Mouse (Mus musculus) cerebellum, adult 2 months (tissue): ENCODE data around the gene Hnf4a. TPM values are rescaled to one million over a fixed set of nuclear protein-coding genes. Genes with fewer than 3 reads are reported as not detected.

Source experiments
- DNase-seq, 2 experiments: peaks; one replicate each; pipeline ENCODE4 v3.0.0; 2021
- H3K27ac ChIP-seq: fragments of 200-500 bp; 2 replicates; pipeline ENCODE4 v1.5.1; 2012; ENCODE audit warnings: low read length, control low read depth, inconsistent platforms; ENCODE audit not compliant: insufficient read depth
- H3K27me3 ChIP-seq: fragments of 200-500 bp; 2 replicates; pipeline ENCODE4 v1.6.1; 2012; ENCODE audit warnings: inconsistent platforms, mild to moderate bottlenecking, low read length, moderate library complexity; ENCODE audit not compliant: control insufficient read depth, insufficient read depth
- H3K4me1 ChIP-seq: fragments of 200-500 bp; 2 replicates; pipeline ENCODE4 v1.6.1; 2011; ENCODE audit warnings: low read length; ENCODE audit not compliant: control insufficient read depth, insufficient read depth
- H3K4me3 ChIP-seq: fragments of 200-500 bp; replicated peaks from 2 replicates; pipeline ENCODE3; 2011; ENCODE audit warnings: mild to moderate bottlenecking, low read depth, low read length, control low read depth; ENCODE audit not compliant: insufficient read depth
- CTCF ChIP-seq: fragments of 200-500 bp; IDR thresholded peaks from 2 replicates; pipeline ENCODE4 v1.5.1; 2011; ENCODE audit warnings: low read depth, mild to moderate bottlenecking, control low read depth, low read length, moderate library complexity, borderline replicate concordance; ENCODE audit not compliant: insufficient read depth
- POLR2A ChIP-seq: fragments of 200-500 bp; IDR thresholded peaks from 2 replicates; pipeline ENCODE4 v1.6.1; 2011; ENCODE audit warnings: low read length, control low read depth, borderline replicate concordance; ENCODE audit not compliant: insufficient read depth
- WGBS: fragments of 180-500 bp; shearing (Covaris S2); methylation state at CpG from one replicate; pipeline ENCODE4 v1.1.7; 2018; 5-methylcytosine and 5-hydroxymethylcytosine counted together
- polyA plus RNA-seq: library from polyadenylated mRNA; depleted of rRNA; stranded (reverse); fragments of >200 nt; gene quantifications from 2 replicates; pipeline ENCODE4 v1.2.3, GENCODE M21; 2012

Gene Hnf4a
- polyA plus RNA-seq, 1 experiment = 0.03 TPM

DNA sequence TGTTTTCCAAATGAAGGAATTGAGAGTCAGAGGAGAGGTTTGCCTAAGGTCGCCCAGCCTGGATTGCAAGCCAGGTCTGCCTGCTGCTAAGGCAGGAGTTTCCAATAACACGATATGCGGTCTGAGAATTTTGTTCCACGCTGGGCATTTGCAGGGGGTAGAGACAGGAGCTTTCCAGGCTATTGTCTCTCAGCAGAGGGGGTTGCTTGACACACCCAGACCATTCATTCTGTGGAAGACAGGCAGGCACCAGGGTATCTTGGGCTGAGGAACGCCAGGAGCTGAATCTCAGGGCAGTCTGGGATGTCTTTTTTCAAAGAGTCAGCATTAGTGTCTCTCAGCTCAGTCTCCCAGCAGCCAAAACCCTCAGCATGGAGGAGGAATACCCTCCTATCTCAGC is 13.6 kb upstream of the Hnf4a start:
- TF ChIP-seq POLR2A (no peak), CTCF (no peak)
- WGBS = 45% methylated on average over 5 of the region's 5 CpGs
- no peak overlapping the region for H3K4me3 ChIP-seq
- no peak overlapping the region for H3K27ac ChIP-seq
- DNase-seq = no peak
- no peaks in the 10 kb centered on the region for H3K27me3 ChIP-seq
- H3K4me1 ChIP-seq = no peaks in the 10 kb centered on the region; the same call in 1 of the 2 replicates

DNA sequence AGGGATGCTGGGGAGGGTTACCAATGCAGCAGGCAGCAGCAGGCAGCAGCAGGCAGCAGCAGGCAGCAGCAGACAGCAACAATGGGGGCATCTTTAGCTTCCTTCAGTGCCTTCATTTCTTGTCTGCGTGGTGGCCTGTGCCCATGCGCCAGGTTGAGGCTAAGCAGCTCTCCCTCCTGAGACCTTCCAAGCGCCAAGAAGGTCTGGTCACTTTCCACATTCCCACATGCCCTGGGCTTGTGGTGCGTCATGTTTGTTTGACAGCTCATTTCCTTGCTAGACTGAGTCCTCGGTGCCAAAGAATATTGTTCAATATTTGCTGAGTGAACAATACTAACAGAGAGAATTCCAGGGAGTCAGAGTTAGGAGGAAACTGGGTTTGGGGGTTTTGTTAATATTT is 12.6 kb upstream of the Hnf4a start:
- WGBS = 21% methylated on average over 5 of the region's 5 CpGs
- TF ChIP-seq CTCF (no peak), POLR2A (no peak)
- Histone ChIP-seq H3K4me3 (no peak overlapping the region), H3K27ac (no peak overlapping the region), H3K27me3 (no peaks in the 10 kb centered on the region), H3K4me1 (no peaks in the 10 kb centered on the region; the same call in 1 of the 2 replicates)
- DNase-seq = no peak

DNA sequence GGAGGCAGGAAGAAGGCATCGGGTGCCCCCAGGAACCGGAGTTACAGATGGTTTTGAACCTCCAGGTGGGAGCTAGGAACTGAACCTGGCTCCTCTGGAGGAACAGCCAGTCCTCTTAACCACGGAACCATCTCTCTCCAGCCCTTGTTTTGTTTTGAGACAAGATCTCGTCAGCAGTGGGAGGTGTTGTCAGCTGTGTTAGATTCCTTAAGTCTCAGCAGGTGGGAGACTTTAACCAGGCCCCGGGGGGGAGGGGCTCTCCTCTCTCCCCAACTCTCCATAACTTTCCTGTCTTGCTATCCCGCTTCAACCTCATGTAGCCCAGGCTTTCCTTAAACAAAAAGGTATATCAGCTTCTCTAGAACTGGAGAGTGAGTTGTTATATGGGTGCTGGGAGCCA is 12.2 kb upstream of the Hnf4a start:
- DNase-seq = no peak
- Histone ChIP-seq H3K4me1 (no peaks in the 10 kb centered on the region; the same call in 1 of the 2 replicates), H3K27ac (no peak overlapping the region), H3K4me3 (no peak overlapping the region), H3K27me3 (no peaks in the 10 kb centered on the region)
- no peak for TF ChIP-seq POLR2A
- TF ChIP-seq CTCF = no peak
- WGBS = 40% methylated on average over 6 of the region's 6 CpGs

DNA sequence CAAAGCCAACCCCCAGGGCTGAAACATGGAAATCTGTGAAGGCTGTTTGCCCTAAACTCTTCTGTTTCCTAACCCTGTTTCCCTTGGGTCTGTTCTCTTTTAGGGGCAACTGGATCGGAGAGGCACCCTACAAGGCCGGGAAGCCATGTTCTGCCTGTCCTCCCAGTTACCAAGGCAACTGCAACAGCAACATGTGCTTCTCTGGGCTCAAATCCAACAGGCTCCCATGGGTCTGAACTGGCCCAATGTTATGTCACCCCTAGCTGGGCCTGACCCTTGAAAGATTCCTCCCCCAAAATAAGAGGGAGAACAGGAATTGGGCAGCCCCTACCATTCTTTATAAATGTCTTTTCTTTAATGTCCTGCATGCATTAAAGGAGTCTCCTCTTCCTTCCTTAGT is 4.4 kb upstream of the Hnf4a start:
- Histone ChIP-seq H3K27me3 (no peaks in the 10 kb centered on the region), H3K27ac (no peak overlapping the region), H3K4me1 (no peaks in the 10 kb centered on the region), H3K4me3 (no peak overlapping the region)
- no peak for DNase-seq
- TF ChIP-seq POLR2A (no peak), CTCF (no peak)
- WGBS = 17% methylated on average over 2 of the region's 2 CpGs

DNA sequence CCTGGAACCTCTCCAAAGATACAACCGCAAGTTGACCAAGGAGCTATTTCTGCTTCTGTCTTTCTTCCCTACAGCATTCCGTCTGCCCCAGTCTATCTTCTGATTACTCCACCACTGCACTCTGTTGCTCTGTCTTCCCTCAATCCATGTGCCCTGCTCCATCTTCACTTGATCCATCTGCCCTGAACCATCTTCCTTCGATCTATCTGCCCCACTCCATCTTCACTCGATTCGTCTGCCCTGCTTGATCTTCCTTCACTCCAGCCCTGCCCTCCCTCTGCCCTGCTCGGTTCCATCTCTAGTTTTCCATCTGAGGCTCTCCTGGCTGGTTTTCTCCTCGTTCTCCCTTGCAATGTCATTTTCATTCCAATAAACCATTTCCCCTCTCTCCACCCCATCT is 3.4 kb upstream of the Hnf4a start:
- H3K27ac ChIP-seq = no peak overlapping the region
- DNase-seq = no peak
- no peaks in the 10 kb centered on the region for H3K4me1 ChIP-seq
- H3K4me3 ChIP-seq = no peak overlapping the region
- no peaks in the 10 kb centered on the region for H3K27me3 ChIP-seq
- TF ChIP-seq CTCF (no peak), POLR2A (no peak)
- WGBS = 72% methylated on average over 7 of the region's 7 CpGs

DNA sequence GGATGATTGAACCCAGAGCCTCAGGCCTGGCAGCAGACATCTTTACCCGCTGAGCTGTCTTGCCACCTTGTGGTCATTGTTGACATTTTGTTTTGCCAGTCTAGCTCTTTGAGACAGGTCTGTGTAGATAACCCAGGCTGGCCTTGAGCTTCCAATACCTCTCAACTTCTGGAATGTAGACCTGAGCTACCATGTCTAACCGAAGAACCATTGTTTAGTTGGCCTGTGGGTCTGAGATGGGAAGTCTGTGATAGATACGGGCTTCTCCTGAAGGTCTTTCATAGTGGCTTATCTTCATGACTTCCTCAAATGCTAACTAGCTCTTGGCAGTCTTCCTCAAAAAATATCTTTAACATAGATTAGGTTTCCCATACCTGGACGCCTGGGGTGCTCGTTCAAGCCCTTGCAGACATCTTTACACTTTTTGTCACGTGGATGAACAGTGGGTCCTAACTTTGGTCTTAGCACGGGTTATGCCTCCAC is 19.2 kb downstream of the Hnf4a start:
- WGBS = 88% methylated on average over 7 of the region's 7 CpGs
- Histone ChIP-seq H3K4me1 (no peaks in the 10 kb centered on the region), H3K27ac (no peak overlapping the region), H3K27me3 (no peaks in the 10 kb centered on the region), H3K4me3 (no peak overlapping the region)
- DNase-seq = no peak
- TF ChIP-seq POLR2A = no peak
- TF ChIP-seq CTCF = no peak

DNA sequence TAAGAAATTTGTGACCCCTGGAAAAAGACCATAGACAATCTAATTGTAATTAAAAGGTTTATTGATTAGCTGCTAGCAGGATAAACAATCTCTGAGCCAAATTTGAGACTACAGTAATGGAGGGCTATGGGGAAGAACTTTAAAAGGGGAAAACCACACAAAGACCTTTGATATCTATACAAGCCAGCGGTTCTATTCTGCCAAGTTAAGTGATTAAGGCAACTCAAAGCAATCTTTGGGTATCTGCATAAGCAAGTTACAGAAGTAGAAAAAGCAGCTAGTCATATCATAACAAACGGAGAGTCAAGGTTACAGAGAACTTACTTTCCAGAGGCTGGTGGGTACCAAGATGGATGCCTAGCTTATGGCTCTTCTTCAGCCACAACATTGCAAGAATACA is 20.9 kb downstream of the Hnf4a start:
- H3K27me3 ChIP-seq = no peaks in the 10 kb centered on the region
- DNase-seq = no peak
- 87% methylated on average over 2 of the region's 2 CpGs for WGBS
- peaks cover 4% of the 10 kb centered on the region; the same call in 1 of the 2 replicates for H3K4me1 ChIP-seq
- no peak overlapping the region for H3K27ac ChIP-seq
- H3K4me3 ChIP-seq = no peak overlapping the region
- TF ChIP-seq POLR2A = no peak
- TF ChIP-seq CTCF = no peak

DNA sequence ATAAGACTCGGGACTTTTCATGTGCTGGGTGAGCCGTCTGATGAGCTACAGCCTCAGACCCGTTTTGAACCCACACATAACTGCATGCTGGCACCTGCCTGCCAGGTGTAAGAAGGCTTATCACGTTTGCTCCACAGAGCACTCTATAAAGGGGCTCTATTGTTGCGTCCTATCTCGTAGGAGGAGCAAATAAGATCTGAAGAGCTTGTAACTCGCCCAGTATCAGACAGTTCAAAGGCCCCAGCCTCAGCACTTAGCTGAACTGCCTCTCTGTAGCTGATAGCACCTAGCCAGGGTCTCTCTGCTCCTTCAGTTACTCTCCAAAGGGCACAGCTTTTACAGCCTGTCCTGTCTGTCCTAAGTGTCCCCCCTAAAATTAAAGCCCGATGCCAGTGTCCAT is 23.8 kb downstream of the Hnf4a start:
- DNase-seq = no peak
- no peaks in the 10 kb centered on the region for H3K27me3 ChIP-seq
- no peak overlapping the region for H3K27ac ChIP-seq
- TF ChIP-seq POLR2A (no peak), CTCF (no peak)
- H3K4me1 ChIP-seq = peaks cover 11% of the 10 kb centered on the region; the same call in 1 of the 2 replicates
- whole genome bisulfite sequencing = 79% methylated on average over 8 of the region's 8 CpGs
- H3K4me3 ChIP-seq = no peak overlapping the region

DNA sequence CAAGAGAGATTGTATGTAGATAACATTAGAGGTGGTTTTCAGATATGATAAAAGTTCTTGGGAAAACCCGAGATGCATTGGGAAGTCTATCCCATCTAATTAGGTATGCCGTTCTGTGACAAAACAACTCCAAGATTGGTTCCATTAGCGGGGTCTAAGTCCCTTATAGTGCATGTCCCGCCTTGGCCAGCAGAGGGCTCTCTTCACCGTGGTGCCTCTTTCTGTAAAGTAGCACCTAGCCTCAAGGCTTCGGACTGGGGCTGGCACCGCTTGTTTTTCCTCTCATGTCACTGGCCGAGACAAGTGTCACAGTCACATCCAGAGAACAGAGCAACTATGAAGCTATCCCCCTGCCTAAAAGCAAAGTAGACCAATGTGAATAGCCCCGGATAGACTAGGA is 25.3 kb downstream of the Hnf4a start:
- no peak overlapping the region for H3K4me3 ChIP-seq
- peak; percentile 69 to 82 for DNase-seq
- no peak overlapping the region for H3K27ac ChIP-seq
- H3K4me1 ChIP-seq = peaks cover 11% of the 10 kb centered on the region; the same call in 1 of the 2 replicates
- TF ChIP-seq POLR2A (no peak), CTCF (peak; percentile 93)
- no peaks in the 10 kb centered on the region for H3K27me3 ChIP-seq
- 8% methylated on average over 9 of the region's 9 CpGs for WGBS
